Mouse (Mus musculus): ENCODE data around the gene Fuca1. TPM values are rescaled to one million over a fixed set of nuclear protein-coding genes. Genes with fewer than 3 reads are reported as not detected.
A peak's percentile ranks its signal among the peaks of the same experiment; 100 is the strongest.
"Not testable (repeated sequence)": the region's sequence is repeated elsewhere in the genome, so short reads cannot be mapped to it uniquely, and the experiment has no call there.

Gene Fuca1
- polyA plus RNA-seq, 1 experiment from 2014 or later, result 78.4 TPM

DNA sequence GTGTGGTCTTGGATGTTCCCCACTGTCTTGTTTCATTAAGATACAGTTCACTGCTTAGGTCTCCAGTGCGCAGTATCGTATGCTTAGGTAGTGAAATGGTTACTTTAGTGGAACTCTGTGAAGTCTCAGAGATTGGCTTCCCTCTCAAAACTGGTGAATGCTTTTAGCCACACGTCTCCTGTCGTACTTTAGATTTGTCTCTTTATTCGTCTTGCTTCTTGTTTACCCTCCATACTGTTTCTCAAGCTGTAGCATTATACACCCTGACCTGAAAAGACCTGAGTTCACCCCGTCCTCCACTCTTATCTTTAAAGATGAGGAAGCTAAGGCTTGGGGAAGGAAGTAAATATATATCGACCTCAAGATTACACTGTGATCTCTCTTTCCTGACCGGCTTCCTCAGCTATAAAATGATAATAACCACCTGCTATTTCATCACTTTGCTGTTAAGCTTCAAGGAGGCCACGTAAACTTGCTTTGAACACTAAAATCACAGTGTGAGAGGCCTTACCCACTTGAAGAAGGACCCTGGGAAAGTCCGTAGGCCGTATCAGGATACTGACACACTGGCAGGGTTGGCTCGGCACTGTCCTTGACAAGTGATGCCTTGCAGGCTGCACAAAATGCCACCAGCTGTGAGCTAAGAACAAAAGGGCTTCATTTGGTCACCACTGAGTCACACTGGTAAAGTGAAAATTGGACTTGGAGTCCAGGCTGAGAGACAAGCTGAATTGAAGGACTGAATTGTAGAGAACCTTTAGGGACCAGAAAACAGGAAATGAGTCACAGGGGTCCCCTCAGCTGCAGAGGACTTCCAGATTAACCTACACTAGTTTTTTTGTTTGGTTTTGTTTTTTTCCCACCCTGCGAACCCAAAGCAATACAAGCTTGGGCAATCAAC lies 52.6 kb downstream of the Fuca1 start:
- H3K9ac ChIP-seq, result peak overlapping the region; percentile 98; the same call in 1 of the 2 replicates
- H3K4me3 ChIP-seq, result peak overlapping the region; percentile 100
- H3K36me3 ChIP-seq, result peaks cover 61% of the 10 kb centered on the region
- peak overlapping the region; percentile 73; the same call in 1 of the 2 replicates for H3K27ac ChIP-seq
- H3K27me3 ChIP-seq, result no peaks in the 10 kb centered on the region
- WGBS, result 65% methylated on average over 13 of the region's 13 CpGs
- H3K4me2 ChIP-seq, result peak overlapping the region; percentile 91
- no peak for ATAC-seq (ENCODE audit: insufficient number of reproducible peaks, low FRiP score, low TSS enrichment, low read depth)
- no peaks in the 10 kb centered on the region for H3K9me3 ChIP-seq
- H3K4me1 ChIP-seq, result peaks cover 21% of the 10 kb centered on the region

DNA sequence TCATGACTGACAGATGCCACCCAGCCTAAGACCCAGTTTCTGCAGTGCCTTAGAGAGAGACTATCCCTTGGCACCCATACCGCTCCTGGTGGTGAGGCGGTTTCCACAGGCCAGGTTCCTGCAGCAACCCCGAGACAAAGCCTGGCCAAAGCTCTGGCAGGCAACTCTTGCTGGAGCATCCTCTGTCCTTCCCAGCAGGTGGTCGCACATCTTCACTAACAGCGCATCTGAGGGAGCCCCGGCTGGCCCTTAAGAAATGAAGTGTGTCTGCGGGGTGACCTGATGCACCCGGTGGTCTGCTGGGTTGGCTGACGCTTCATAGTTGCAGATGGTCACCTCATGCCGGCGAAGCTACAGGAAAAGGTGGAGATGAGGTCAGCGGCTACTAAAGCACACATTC lies 55.6 kb downstream of the Fuca1 start:
- Histone ChIP-seq H3K27me3 (no peaks in the 10 kb centered on the region), H3K9ac (no peak overlapping the region), H3K9me3 (no peaks in the 10 kb centered on the region), H3K4me1 (peaks cover 8% of the 10 kb centered on the region), H3K36me3 (peaks cover 50% of the 10 kb centered on the region), H3K4me3 (no peak overlapping the region), H3K27ac (no peak overlapping the region), H3K4me2 (no peak overlapping the region)
- WGBS, result 89% methylated on average over 12 of the region's 12 CpGs
- no peak for ATAC-seq (ENCODE audit: insufficient number of reproducible peaks, low FRiP score, low TSS enrichment, low read depth)

- not testable (repeated sequence) for H3K27ac ChIP-seq; H3K4me3 ChIP-seq; H3K9ac ChIP-seq; H3K4me1 ChIP-seq; H3K27me3 ChIP-seq; ATAC-seq (ENCODE audit: insufficient number of reproducible peaks, low FRiP score, low TSS enrichment, low read depth); H3K9me3 ChIP-seq; H3K4me2 ChIP-seq
- 96% methylated on average over 5 of the region's 5 CpGs for WGBS
- H3K36me3 ChIP-seq, result peaks cover 66% of the 10 kb centered on the region
Observed at GRCm38 (mm10) chr4:135980223-135980622, 59.7 kb downstream of the Fuca1 start.

GRCm38 (mm10) chr4:135981524-135982063 lies 61.1 kb downstream of the Fuca1 start:
- peaks cover 55% of the 10 kb centered on the region for H3K36me3 ChIP-seq
- no peak overlapping the region for H3K27ac ChIP-seq
- ATAC-seq (ENCODE audit: insufficient number of reproducible peaks, low FRiP score, low TSS enrichment, low read depth), result no peak
- no peaks in the 10 kb centered on the region for H3K9me3 ChIP-seq
- H3K4me1 ChIP-seq, result peaks cover 15% of the 10 kb centered on the region
- H3K27me3 ChIP-seq, result no peaks in the 10 kb centered on the region
- H3K4me2 ChIP-seq, result no peak overlapping the region
- H3K9ac ChIP-seq, result no peak overlapping the region
- WGBS, result 67% methylated on average over 7 of the region's 7 CpGs
- no peak overlapping the region for H3K4me3 ChIP-seq

- Histone ChIP-seq H3K27me3 (no peaks in the 10 kb centered on the region), H3K9me3 (no peaks in the 10 kb centered on the region), H3K4me3 (no peak overlapping the region), H3K9ac (no peak overlapping the region), H3K4me2 (no peak overlapping the region), H3K36me3 (peaks cover 37% of the 10 kb centered on the region), H3K27ac (no peak overlapping the region), H3K4me1 (peaks cover 19% of the 10 kb centered on the region)
- no peak for ATAC-seq (ENCODE audit: insufficient number of reproducible peaks, low FRiP score, low TSS enrichment, low read depth)
- 89% methylated on average over 5 of the region's 5 CpGs for WGBS
Observed at GRCm38 (mm10) chr4:135984556-135984955, 64.0 kb downstream of the Fuca1 start.

GRCm38 (mm10) chr4:135985193-135985592 lies 64.7 kb downstream of the Fuca1 start:
- Histone ChIP-seq H3K36me3 (peaks cover 37% of the 10 kb centered on the region), H3K27me3 (no peaks in the 10 kb centered on the region), H3K4me2 (no peak overlapping the region), H3K4me3 (no peak overlapping the region), H3K9ac (no peak overlapping the region), H3K27ac (no peak overlapping the region), H3K4me1 (peaks cover 19% of the 10 kb centered on the region), H3K9me3 (no peaks in the 10 kb centered on the region)
- WGBS, result 90% methylated on average over 5 of the region's 5 CpGs
- no peak for ATAC-seq (ENCODE audit: insufficient number of reproducible peaks, low FRiP score, low TSS enrichment, low read depth)

- H3K27me3 ChIP-seq, result no peaks in the 10 kb centered on the region
- H3K4me3 ChIP-seq, result peak overlapping the region; percentile 76
- no peak overlapping the region for H3K27ac ChIP-seq
- peaks cover 19% of the 10 kb centered on the region for H3K4me1 ChIP-seq
- ATAC-seq (ENCODE audit: insufficient number of reproducible peaks, low FRiP score, low TSS enrichment, low read depth), result no peak
- H3K9ac ChIP-seq, result 0 out of 2 replicates have a peak overlapping the region, but pooled peaks have one; percentile 90
- no peaks in the 10 kb centered on the region for H3K9me3 ChIP-seq
- WGBS, result 88% methylated on average over 7 of the region's 7 CpGs
- peaks cover 34% of the 10 kb centered on the region for H3K36me3 ChIP-seq
- H3K4me2 ChIP-seq, result peak overlapping the region; percentile 59
Observed at GRCm38 (mm10) chr4:135985769-135986168, 65.2 kb downstream of the Fuca1 start.

GRCm38 (mm10) chr4:135986301-135986942 lies 65.9 kb downstream of the Fuca1 start:
- Histone ChIP-seq H3K9ac (peak overlapping the region; percentile 90), H3K27ac (peak overlapping the region; percentile 91), H3K27me3 (no peaks in the 10 kb centered on the region), H3K4me2 (peak overlapping the region; percentile 59), H3K4me1 (peaks cover 19% of the 10 kb centered on the region), H3K4me3 (peak overlapping the region; percentile 76), H3K9me3 (no peaks in the 10 kb centered on the region), H3K36me3 (peaks cover 29% of the 10 kb centered on the region)
- no peak for ATAC-seq (ENCODE audit: insufficient number of reproducible peaks, low FRiP score, low TSS enrichment, low read depth)
- 6% methylated on average over 23 of the region's 23 CpGs for WGBS

- no peaks in the 10 kb centered on the region for H3K27me3 ChIP-seq
- peak; percentile 84 for ATAC-seq (ENCODE audit: insufficient number of reproducible peaks, low FRiP score, low TSS enrichment, low read depth)
- H3K9me3 ChIP-seq, result no peaks in the 10 kb centered on the region
- H3K36me3 ChIP-seq, result peaks cover 29% of the 10 kb centered on the region
- H3K9ac ChIP-seq, result peak within 1 kb of the TSS; percentile 90
- H3K4me1 ChIP-seq, result peaks cover 19% of the 10 kb centered on the region
- H3K4me3 ChIP-seq, result peak within 1 kb of the TSS; percentile 76
- peak within 1 kb of the TSS; percentile 91 for H3K27ac ChIP-seq
- peak within 1 kb of the TSS; percentile 59 for H3K4me2 ChIP-seq
- under 1% methylated on average over 80 of the region's 81 CpGs for WGBS
Observed at GRCm38 (mm10) chr4:135986943-135987710, 66.6 kb downstream of the Fuca1 start, which contains the start of gene Pithd1. TSS of gene Pithd1 (minus strand) at chr4:135987264.

DNA sequence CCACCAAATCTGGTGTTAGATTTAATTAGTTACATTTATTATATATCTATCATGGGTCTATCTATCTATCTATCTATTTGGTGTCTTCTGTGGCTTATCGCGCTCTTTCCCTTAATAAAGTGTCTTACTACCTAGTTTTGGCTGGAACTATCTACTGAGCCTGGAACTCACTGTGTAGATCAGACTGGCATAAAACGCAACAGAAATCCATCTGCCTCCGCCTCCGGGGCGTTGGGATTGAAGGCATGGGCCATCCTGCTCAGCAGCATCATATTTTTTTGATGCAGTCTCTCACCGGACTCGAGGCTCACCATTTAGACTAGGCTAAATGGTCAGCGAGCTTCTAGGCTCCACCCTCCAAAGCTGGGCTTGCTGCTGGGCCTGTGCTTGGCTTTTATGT lies 67.2 kb downstream of the Fuca1 start:
- H3K9me3 ChIP-seq, result no peaks in the 10 kb centered on the region
- H3K4me3 ChIP-seq, result peak overlapping the region; percentile 76
- H3K4me2 ChIP-seq, result peak overlapping the region; percentile 59
- H3K4me1 ChIP-seq, result peaks cover 19% of the 10 kb centered on the region
- 63% methylated on average over 9 of the region's 9 CpGs for WGBS
- H3K27me3 ChIP-seq, result no peaks in the 10 kb centered on the region
- ATAC-seq (ENCODE audit: insufficient number of reproducible peaks, low FRiP score, low TSS enrichment, low read depth), result no peak
- H3K27ac ChIP-seq, result peak overlapping the region; percentile 91
- peak overlapping the region; percentile 90; the same call in 1 of the 2 replicates for H3K9ac ChIP-seq
- peaks cover 28% of the 10 kb centered on the region for H3K36me3 ChIP-seq
